Mouse (Mus musculus) heart, embryonic 15.5 days (tissue): Measurements from ENCODE around the gene Atg4c. TPM values are rescaled to one million over a fixed set of nuclear protein-coding genes. Genes with fewer than 3 reads are reported as not detected.

Experiments
- ATAC-seq: fragments of 200-750 bp; cut with Nextera tagmentation; replicated peaks from 2 replicates; pipeline ENCODE4 v1.8.0; 2017; ENCODE audit warnings: low read depth, moderate TSS enrichment; ENCODE audit not compliant: insufficient number of reproducible peaks, insufficient read depth, low FRiP score
- H3K27ac ChIP-seq: fragments of 300-500 bp; sonication (generic); 2 replicates; pipeline ENCODE4 v1.5.1; 2015; ENCODE audit warnings: mild to moderate bottlenecking, inconsistent platforms
- H3K27me3 ChIP-seq: fragments of 300-500 bp; sonication (generic); 2 replicates; pipeline ENCODE4 v1.6.1; 2015; ENCODE audit warnings: inconsistent platforms
- H3K36me3 ChIP-seq: fragments of 300-500 bp; sonication (generic); 2 replicates; pipeline ENCODE4 v1.6.1; 2015; ENCODE audit warnings: mild to moderate bottlenecking, inconsistent platforms
- H3K4me1 ChIP-seq: fragments of 300-500 bp; sonication (generic); replicated peaks from 2 replicates; pipeline ENCODE4 v1.6.1; 2015; ENCODE audit warnings: inconsistent platforms
- H3K4me2 ChIP-seq: fragments of 300-500 bp; sonication (generic); 2 replicates; pipeline ENCODE4 v1.6.1; 2015; ENCODE audit warnings: inconsistent platforms, mild to moderate bottlenecking, moderate library complexity
- H3K4me3 ChIP-seq: fragments of 300-500 bp; sonication (generic); 2 replicates; pipeline ENCODE4 v1.5.1; 2015; ENCODE audit warnings: mild to moderate bottlenecking, inconsistent platforms
- H3K9ac ChIP-seq: fragments of 300-500 bp; sonication (generic); 2 replicates; pipeline ENCODE4 v1.6.1; 2015; ENCODE audit warnings: mild to moderate bottlenecking, inconsistent platforms
- H3K9me3 ChIP-seq: fragments of 300-500 bp; sonication (generic); replicated peaks from 2 replicates; pipeline ENCODE4 v1.6.1; 2016; ENCODE audit warnings: inconsistent platforms
- WGBS: fragments of 180-500 bp; shearing (Covaris S2); methylation state at CpG from one replicate; pipeline ENCODE4 v1.1.7; 2015; ENCODE audit warnings: mixed read lengths; 5-methylcytosine and 5-hydroxymethylcytosine counted together
- polyA plus RNA-seq: library from polyadenylated mRNA; unstranded; fragments of >200 nt; fragmentation: Nextera tagmentation; extraction: Ambion mirVana; gene quantifications from 2 replicates; pipeline ENCODE4 v1.2.1, GENCODE M21; 2015

The Atg4c gene
- polyA plus RNA-seq, 1 experiment from 2014 or later = 8.7 TPM

- no peaks in the 10 kb centered on the region for H3K27me3 ChIP-seq
- H3K9ac ChIP-seq = no peak overlapping the region
- H3K9me3 ChIP-seq = no peaks in the 10 kb centered on the region
- H3K4me3 ChIP-seq = no peak overlapping the region
- H3K4me2 ChIP-seq = no peak overlapping the region
- H3K4me1 ChIP-seq = no peaks in the 10 kb centered on the region
- H3K36me3 ChIP-seq = no peaks in the 10 kb centered on the region
- WGBS = 79% methylated on average over 7 of the region's 7 CpGs
- H3K27ac ChIP-seq = no peak overlapping the region
- no peak for ATAC-seq
Measured at GRCm38 (mm10) chr4:99174265-99174664, 19.5 kb upstream of the Atg4c start.

GRCm38 (mm10) chr4:99176841-99177240 lies 16.9 kb upstream of the Atg4c start:
- no peak overlapping the region for H3K4me3 ChIP-seq
- peaks cover 5% of the 10 kb centered on the region; the same call in 1 of the 2 replicates for H3K4me1 ChIP-seq
- H3K9ac ChIP-seq = no peak overlapping the region
- no peaks in the 10 kb centered on the region for H3K36me3 ChIP-seq
- no peak overlapping the region for H3K4me2 ChIP-seq
- H3K27ac ChIP-seq = no peak overlapping the region
- no peaks in the 10 kb centered on the region for H3K9me3 ChIP-seq
- no peak for ATAC-seq
- H3K27me3 ChIP-seq = no peaks in the 10 kb centered on the region
- WGBS = 53% methylated on average over 7 of the region's 7 CpGs

GRCm38 (mm10) chr4:99177255-99177654 lies 16.5 kb upstream of the Atg4c start:
- no peak for ATAC-seq
- Histone ChIP-seq H3K4me2 (no peak overlapping the region), H3K4me1 (peaks cover 5% of the 10 kb centered on the region; the same call in 1 of the 2 replicates), H3K27ac (no peak overlapping the region), H3K4me3 (no peak overlapping the region), H3K9me3 (no peaks in the 10 kb centered on the region), H3K9ac (no peak overlapping the region), H3K36me3 (no peaks in the 10 kb centered on the region), H3K27me3 (no peaks in the 10 kb centered on the region)
- WGBS = 81% methylated on average over 4 of the region's 4 CpGs

GRCm38 (mm10) chr4:99178851-99179250 lies 14.9 kb upstream of the Atg4c start:
- 74% methylated on average over 5 of the region's 5 CpGs for WGBS
- H3K4me1 ChIP-seq = peaks cover 5% of the 10 kb centered on the region; the same call in 1 of the 2 replicates
- H3K9me3 ChIP-seq = no peaks in the 10 kb centered on the region
- H3K27me3 ChIP-seq = no peaks in the 10 kb centered on the region
- H3K4me3 ChIP-seq = no peak overlapping the region
- no peak overlapping the region for H3K27ac ChIP-seq
- no peaks in the 10 kb centered on the region for H3K36me3 ChIP-seq
- H3K9ac ChIP-seq = no peak overlapping the region
- no peak for ATAC-seq
- no peak overlapping the region for H3K4me2 ChIP-seq

- peak overlapping the region; percentile 23; the same call in 1 of the 2 replicates for H3K4me2 ChIP-seq
- 50% methylated on average over 21 of the region's 21 CpGs for WGBS
- H3K27me3 ChIP-seq = no peaks in the 10 kb centered on the region
- H3K27ac ChIP-seq = no peak overlapping the region
- H3K9me3 ChIP-seq = no peaks in the 10 kb centered on the region
- peaks cover 5% of the 10 kb centered on the region; the same call in 1 of the 2 replicates for H3K4me1 ChIP-seq
- no peak overlapping the region for H3K4me3 ChIP-seq
- H3K36me3 ChIP-seq = no peaks in the 10 kb centered on the region
- H3K9ac ChIP-seq = no peak overlapping the region
- no peak; the same call in 1 of the 2 replicates for ATAC-seq
Measured at GRCm38 (mm10) chr4:99179446-99180120, 14.2 kb upstream of the Atg4c start.

- Histone ChIP-seq H3K4me1 (peaks cover 5% of the 10 kb centered on the region; the same call in 1 of the 2 replicates), H3K27ac (no peak overlapping the region), H3K27me3 (no peaks in the 10 kb centered on the region), H3K4me2 (no peak overlapping the region), H3K4me3 (no peak overlapping the region), H3K9ac (no peak overlapping the region), H3K36me3 (no peaks in the 10 kb centered on the region), H3K9me3 (no peaks in the 10 kb centered on the region)
- ATAC-seq = no peak
- WGBS = 67% methylated on average over 5 of the region's 5 CpGs
Measured at GRCm38 (mm10) chr4:99180921-99181320, 12.8 kb upstream of the Atg4c start.

- no peak overlapping the region for H3K4me3 ChIP-seq
- H3K36me3 ChIP-seq = no peaks in the 10 kb centered on the region
- no peak for ATAC-seq
- H3K9ac ChIP-seq = no peak overlapping the region
- H3K27ac ChIP-seq = no peak overlapping the region
- H3K4me2 ChIP-seq = no peak overlapping the region
- 71% methylated on average over 9 of the region's 9 CpGs for WGBS
- H3K9me3 ChIP-seq = no peaks in the 10 kb centered on the region
- peaks cover 5% of the 10 kb centered on the region; the same call in 1 of the 2 replicates for H3K4me1 ChIP-seq
- H3K27me3 ChIP-seq = no peaks in the 10 kb centered on the region
Measured at GRCm38 (mm10) chr4:99181739-99182419, 11.9 kb upstream of the Atg4c start.

GRCm38 (mm10) chr4:99182660-99183431 lies 10.9 kb upstream of the Atg4c start:
- Histone ChIP-seq H3K9me3 (no peaks in the 10 kb centered on the region), H3K4me2 (no peak overlapping the region), H3K27me3 (no peaks in the 10 kb centered on the region), H3K36me3 (no peaks in the 10 kb centered on the region), H3K4me1 (peaks cover 5% of the 10 kb centered on the region; the same call in 1 of the 2 replicates), H3K4me3 (no peak overlapping the region), H3K27ac (no peak overlapping the region), H3K9ac (no peak overlapping the region)
- no peak for ATAC-seq
- 70% methylated on average over 20 of the region's 20 CpGs for WGBS

- Histone ChIP-seq H3K4me1 (peaks cover 1% of the 10 kb centered on the region; the same call in 1 of the 2 replicates), H3K4me2 (no peak overlapping the region), H3K9ac (no peak overlapping the region), H3K4me3 (no peak overlapping the region), H3K9me3 (no peaks in the 10 kb centered on the region), H3K27me3 (no peaks in the 10 kb centered on the region), H3K27ac (no peak overlapping the region), H3K36me3 (no peaks in the 10 kb centered on the region)
- ATAC-seq = no peak
- WGBS = 64% methylated on average over 4 of the region's 4 CpGs
Measured at GRCm38 (mm10) chr4:99184678-99185077, 9.1 kb upstream of the Atg4c start.

GRCm38 (mm10) chr4:99185305-99185704 lies 8.4 kb upstream of the Atg4c start:
- Histone ChIP-seq H3K4me2 (no peak overlapping the region), H3K27ac (no peak overlapping the region), H3K27me3 (no peaks in the 10 kb centered on the region), H3K36me3 (no peaks in the 10 kb centered on the region), H3K4me3 (no peak overlapping the region), H3K9ac (no peak overlapping the region), H3K4me1 (no peaks in the 10 kb centered on the region), H3K9me3 (no peaks in the 10 kb centered on the region)
- no peak for ATAC-seq
- 72% methylated on average over 4 of the region's 4 CpGs for WGBS

- no peaks in the 10 kb centered on the region for H3K36me3 ChIP-seq
- H3K4me2 ChIP-seq = no peak overlapping the region
- H3K4me1 ChIP-seq = no peaks in the 10 kb centered on the region
- ATAC-seq = no peak
- H3K27ac ChIP-seq = no peak overlapping the region
- 86% methylated on average over 11 of the region's 11 CpGs for WGBS
- no peaks in the 10 kb centered on the region for H3K9me3 ChIP-seq
- H3K27me3 ChIP-seq = no peaks in the 10 kb centered on the region
- no peak overlapping the region for H3K9ac ChIP-seq
- no peak overlapping the region for H3K4me3 ChIP-seq
Measured at GRCm38 (mm10) chr4:99186412-99187125, 7.2 kb upstream of the Atg4c start.
